In genomic region chr4:141790524-141790990, GRCm38 (mm10) we compare ENCODE assay signal across 8 mouse cellular contexts. TPM values are rescaled to one million over a fixed set of nuclear protein-coding genes. Genes with fewer than 3 reads are reported as not detected.
DNase-seq lines count a peak whose midpoint lies in the region; ATAC-seq and TF ChIP-seq lines count a peak whose summit lies in the region.

Gene Dnajc16 (minus strand): TSS chr4:141790931.

- peak; percentile 72; the same call in 1 of the 2 replicates for TF ChIP-seq POLR2A in brain, embryonic 14.5 days (IDR thresholded peaks at IDR 0.05; ENCODE audit: borderline replicate concordance, extremely low read depth, insufficient read depth, insufficient read length, poor library complexity, severe bottlenecking)
- peak; percentile 91 for TF ChIP-seq POLR2A in liver, adult 2 months (IDR thresholded peaks at IDR 0.05; ENCODE audit: extremely low read depth, insufficient read depth, low read length)
- TF ChIP-seq POLR2A in myocyte (IDR thresholded peaks at IDR 0.05; ENCODE audit: insufficient read length, low read depth): peak; percentile 81

- no peak for TF ChIP-seq CTCF in C2C12 (IDR thresholded peaks at IDR 0.05; ENCODE audit: control insufficient read depth, insufficient read depth, insufficient read length)
- no peak for TF ChIP-seq CTCF in brain, embryonic 14.5 days (IDR thresholded peaks at IDR 0.05; ENCODE audit: borderline replicate concordance, extremely low read depth, insufficient read depth, insufficient read length)
- no peak for TF ChIP-seq CTCF in liver, adult 2 months (IDR thresholded peaks at IDR 0.05; ENCODE audit: low read depth, low read length)

- peak; percentile 83 for ATAC-seq in heart, embryonic 11.5 days (replicated peaks; ENCODE audit: insufficient number of reproducible peaks, low FRiP score, low TSS enrichment)
- peak; percentile 88 for ATAC-seq in kidney, embryonic 16.5 days (ENCODE audit: low FRiP score, low TSS enrichment)

- H3K4me1 ChIP-seq in erythroblast, embryonic 14.5 days (ENCODE audit: control insufficient read depth): peaks cover 67% of the 10 kb centered on the region
- peaks cover 14% of the 10 kb centered on the region for H3K4me1 ChIP-seq in heart, embryonic 11.5 days (ENCODE audit: control insufficient read depth, insufficient read depth, low read length)
- H3K4me1 ChIP-seq in kidney, embryonic 16.5 days (ENCODE audit: insufficient read depth, low read length): peaks cover 21% of the 10 kb centered on the region
- H3K4me1 ChIP-seq in liver, adult 2 months (ENCODE audit: control insufficient read depth, insufficient read depth, low read length): peaks cover 20% of the 10 kb centered on the region

- peak within 1 kb of the TSS; percentile 96 for H3K9ac ChIP-seq in heart, embryonic 11.5 days (ENCODE audit: low read depth, low read length)
- peak within 1 kb of the TSS; percentile 96 for H3K9ac ChIP-seq in kidney, embryonic 16.5 days (replicated peaks; ENCODE audit: low read length)
- H3K9ac ChIP-seq in liver, adult 2 months (ENCODE audit: low read depth, low read length): peak within 1 kb of the TSS; percentile 85

- DNase-seq in brain, embryonic 14.5 days (ENCODE audit: low read depth): peak; percentile 100
- peak; percentile 99 for DNase-seq in liver, adult 2 months (ENCODE audit: extremely low read depth, low read depth, low spot score)
- peak; percentile 99 for DNase-seq in splenic B cell, adult 2 months (ENCODE audit: low read depth, low spot score)

- peak within 1 kb of the TSS; percentile 80 for H3ac ChIP-seq in C2C12 (ENCODE audit: control insufficient read depth, insufficient read length, low read depth)
- peak within 1 kb of the TSS; percentile 95 for H3ac ChIP-seq in myocyte (ENCODE audit: control insufficient read depth, insufficient read length)

- H3K27me3 ChIP-seq in C2C12 (ENCODE audit: control insufficient read depth, insufficient read depth, insufficient read length): no peaks in the 10 kb centered on the region
- H3K27me3 ChIP-seq in erythroblast, embryonic 14.5 days (ENCODE audit: control insufficient read depth): no peaks in the 10 kb centered on the region
- H3K27me3 ChIP-seq in heart, embryonic 11.5 days (ENCODE audit: control insufficient read depth, insufficient read depth, low read length): no peaks in the 10 kb centered on the region
- no peaks in the 10 kb centered on the region for H3K27me3 ChIP-seq in kidney, embryonic 16.5 days (ENCODE audit: insufficient read depth, low read length)
- no peaks in the 10 kb centered on the region for H3K27me3 ChIP-seq in liver, adult 2 months (ENCODE audit: control insufficient read depth, insufficient read depth, low read length)
- H3K27me3 ChIP-seq in myocyte (ENCODE audit: control insufficient read depth, insufficient read depth, insufficient read length): no peaks in the 10 kb centered on the region
- H3K27me3 ChIP-seq in splenic B cell, adult 2 months (ENCODE audit: control insufficient read depth, insufficient read depth, low read length, poor library complexity, severe bottlenecking): no peaks in the 10 kb centered on the region

- H3K79me2 ChIP-seq in C2C12 (ENCODE audit: control insufficient read depth, insufficient read depth) (peaks cover 19% of the 10 kb centered on the region), myocyte (ENCODE audit: control insufficient read depth, insufficient read depth) (peaks cover 13% of the 10 kb centered on the region)
- peaks cover 1% of the 10 kb centered on the region; the same call in 1 of the 2 replicates for H3K79me2 ChIP-seq in liver, adult 2 months (ENCODE audit: control insufficient read depth, insufficient read depth, low read length)

- H3K36me3 ChIP-seq in C2C12 (ENCODE audit: control insufficient read depth, insufficient read depth) (peaks cover 4% of the 10 kb centered on the region), myocyte (ENCODE audit: control insufficient read depth, insufficient read depth) (peaks cover 4% of the 10 kb centered on the region)
- peaks cover 40% of the 10 kb centered on the region for H3K36me3 ChIP-seq in erythroblast, embryonic 14.5 days (ENCODE audit: control insufficient read depth)
- peaks cover under 1% of the 10 kb centered on the region for H3K36me3 ChIP-seq in heart, embryonic 11.5 days (ENCODE audit: control insufficient read depth, insufficient read depth, low read length)
- H3K36me3 ChIP-seq in kidney, embryonic 16.5 days (ENCODE audit: insufficient read depth, low read length): peaks cover 7% of the 10 kb centered on the region
- H3K36me3 ChIP-seq in liver, adult 2 months (ENCODE audit: control insufficient read depth, insufficient read depth, low read length): no peaks in the 10 kb centered on the region
- H3K36me3 ChIP-seq in splenic B cell, adult 2 months (ENCODE audit: control insufficient read depth, insufficient read depth, low read length, poor library complexity, severe bottlenecking): no peaks in the 10 kb centered on the region; the same call in 1 of the 2 replicates

- WGBS in heart, embryonic 11.5 days (ENCODE audit: insufficient replicate concordance): 0% methylated on average over 42 of the region's 42 CpGs
- WGBS in kidney, embryonic 16.5 days: under 1% methylated on average over 42 of the region's 42 CpGs
- WGBS in liver, adult 2 months: under 1% methylated on average over 42 of the region's 42 CpGs

- H3K9me3 ChIP-seq in erythroblast, embryonic 14.5 days (ENCODE audit: control insufficient read depth, low read length): no peaks in the 10 kb centered on the region
- H3K9me3 ChIP-seq in heart, embryonic 11.5 days (replicated peaks; ENCODE audit: control insufficient read depth, low read length): no peaks in the 10 kb centered on the region
- no peaks in the 10 kb centered on the region for H3K9me3 ChIP-seq in kidney, embryonic 16.5 days (ENCODE audit: low read length)

- H3K27ac ChIP-seq in heart, embryonic 11.5 days (ENCODE audit: low read depth, low read length): peak within 1 kb of the TSS; percentile 80
- H3K27ac ChIP-seq in kidney, embryonic 16.5 days (ENCODE audit: low read length): peak within 1 kb of the TSS; percentile 74
- peak within 1 kb of the TSS; percentile 82 for H3K27ac ChIP-seq in liver, adult 2 months (replicated peaks; ENCODE audit: insufficient read depth, low read depth, low read length)

- peak within 1 kb of the TSS; percentile 75 for H3K4me2 ChIP-seq in heart, embryonic 11.5 days
- H3K4me2 ChIP-seq in kidney, embryonic 16.5 days (replicated peaks; ENCODE audit: low read depth, low read length): peak within 1 kb of the TSS; percentile 89
- H3K4me2 ChIP-seq in myocyte (ENCODE audit: low read depth): peak within 1 kb of the TSS; percentile 95

- H3K79me3 ChIP-seq in C2C12 (ENCODE audit: low read depth): peaks cover 2% of the 10 kb centered on the region

- H3K4me3 ChIP-seq in C2C12 (ENCODE audit: insufficient read depth, poor library complexity, severe bottlenecking) (peak within 1 kb of the TSS; percentile 78), myocyte (peak within 1 kb of the TSS; percentile 35)
- H3K4me3 ChIP-seq in erythroblast, embryonic 14.5 days (replicated peaks): peak within 1 kb of the TSS; percentile 76
- peak within 1 kb of the TSS; percentile 96 for H3K4me3 ChIP-seq in heart, embryonic 11.5 days (ENCODE audit: low read depth, low read length)
- H3K4me3 ChIP-seq in kidney, embryonic 16.5 days (ENCODE audit: low read length): peak within 1 kb of the TSS; percentile 96
- H3K4me3 ChIP-seq in liver, adult 2 months (ENCODE audit: insufficient read depth, low read depth, low read length): peak within 1 kb of the TSS; percentile 75

TF ChIP-seq in C2C12, 6 proteins besides CTCF, POLR2A, EP300 and RAD21:
- no peak for TF ChIP-seq MYOD1 (IDR thresholded peaks at IDR 0.05; ENCODE audit: control insufficient read depth, insufficient read length, low read depth)
- TF ChIP-seq MAX (IDR thresholded peaks at IDR 0.05): peak; percentile 97
- TF ChIP-seq USF1 (IDR thresholded peaks at IDR 0.05; ENCODE audit: low read depth): peak; percentile 98
- no peak for TF ChIP-seq CEBPB (IDR thresholded peaks at IDR 0.05; ENCODE audit: low read depth)
- TF ChIP-seq MYOG (IDR thresholded peaks at IDR 0.05; ENCODE audit: control insufficient read depth, extremely low read depth, insufficient read length): no peak
- TF ChIP-seq FOSL1 (IDR thresholded peaks at IDR 0.05; ENCODE audit: insufficient read depth, low read length, poor library complexity, severe bottlenecking): no peak
TF ChIP-seq in C2C12: peak in this region for 2.

TF ChIP-seq in myocyte, 11 proteins besides CTCF, POLR2A, EP300 and RAD21:
- peak; percentile 44 for TF ChIP-seq SRF (IDR thresholded peaks at IDR 0.05; ENCODE audit: control insufficient read depth, insufficient read length, low read depth)
- peak; percentile 25 for TF ChIP-seq E2F4 (IDR thresholded peaks at IDR 0.05; ENCODE audit: insufficient read depth)
- no peak for TF ChIP-seq TCF3 (IDR thresholded peaks at IDR 0.05; ENCODE audit: insufficient read length, low read depth)
- TF ChIP-seq CEBPB (IDR thresholded peaks at IDR 0.05; ENCODE audit: insufficient read depth, poor library complexity, severe bottlenecking): no peak
- peak in 1 of 3 experiments; percentile 19 for TF ChIP-seq MYOD1 (IDR thresholded peaks at IDR 0.05; ENCODE audit: control insufficient read depth in 1 of 3, insufficient read length in 2 of 3, low read depth in 2 of 3)
- TF ChIP-seq MAX (IDR thresholded peaks at IDR 0.05; ENCODE audit: low read depth): peak; percentile 83
- no peak for TF ChIP-seq REST (IDR thresholded peaks at IDR 0.05; ENCODE audit: insufficient read depth, insufficient read length)
- peak; percentile 83 for TF ChIP-seq POLR2AphosphoS2 (IDR thresholded peaks at IDR 0.05; ENCODE audit: insufficient read length, low read depth)
- TF ChIP-seq MYOG (IDR thresholded peaks at IDR 0.05; ENCODE audit: control insufficient read depth in 1 of 3, insufficient read depth in 1 of 3, insufficient read length in 2 of 3, low read depth in 2 of 3): no peak
- peak; percentile 98 for TF ChIP-seq USF1 (IDR thresholded peaks at IDR 0.05; ENCODE audit: low read depth)
- no peak for TF ChIP-seq TCF12 (IDR thresholded peaks at IDR 0.05; ENCODE audit: insufficient read depth, poor library complexity, severe bottlenecking)

RNA-seq across cellular contexts. Expression of gene Dnajc16, which starts in this region (rescaled TPM):
- polyA plus RNA-seq in C2C12 (2012; fragmentation: generic; extraction: Trizol) (5.2 TPM), myocyte (2012; fragmentation: generic; extraction: Trizol) (9.5 TPM)
- 17.7 and 19.9 TPM in 2 replicates for polyA plus RNA-seq in brain, embryonic 14.5 days (2012; rRNA removed)
- 0.14 and 0.15 TPM in 2 replicates for polyA plus RNA-seq in erythroblast, embryonic 14.5 days (2012)
- 3.2 and 4.3 TPM in 2 replicates for polyA plus RNA-seq in heart, embryonic 11.5 days (2014; fragmentation: Nextera tagmentation; extraction: Ambion mirVana)
- 5.4 and 5.8 TPM in 2 replicates for polyA plus RNA-seq in kidney, embryonic 16.5 days (2015; fragmentation: Nextera tagmentation; extraction: Ambion mirVana)
- total RNA-seq in liver, adult 2 months (2014; rRNA removed): 3.8 and 5.4 TPM in 2 replicates
- 5.5 and 5.6 TPM in 2 replicates for polyA plus RNA-seq in liver, adult 2 months (2012; rRNA removed)

Comparison
In these comparisons a context has a peak if more than half of its experiments do, and no peak if none do; other contexts are left out.
1. Peak in every context shown above with its lines: DNase-seq, ATAC-seq, H3K4me3 ChIP-seq and H3K27ac ChIP-seq.
2. H3K4me3 ChIP-seq: peak in every context shown above with its lines; median percentile 96 in heart, embryonic 11.5 days; 96 in kidney, embryonic 16.5 days; 78 in C2C12; 76 in erythroblast, embryonic 14.5 days; 75 in liver, adult 2 months; 35 in myocyte.